Comparison of ENCODE assay signal across 16 mouse cellular contexts in the genomic region with DNA sequence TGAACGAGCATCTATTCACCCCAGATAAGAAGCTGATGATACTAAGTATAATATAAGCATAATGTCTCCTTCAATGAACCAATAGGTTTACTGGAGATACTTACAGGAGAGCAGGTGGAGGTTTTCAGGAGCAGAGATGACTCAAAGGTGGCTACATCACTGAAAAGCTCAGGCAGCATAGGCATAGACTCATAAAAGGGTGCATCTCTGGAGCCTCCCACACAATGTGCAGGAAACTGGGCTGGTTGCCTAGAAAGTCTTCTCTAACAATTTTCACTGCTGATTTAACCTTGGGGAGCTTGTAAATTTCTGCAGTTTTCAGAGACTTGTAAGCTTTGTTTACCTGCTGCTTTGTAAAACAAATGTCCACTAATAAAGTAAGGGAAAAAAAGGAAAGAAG.
DNase-seq lines count a peak whose midpoint lies in the region.
"Had no signal": no experiment of that assay in that cellular context is flagged by ENCODE, and none has a peak within 500 bp of the region (broad histone marks: within the 10 kb centered on the region; RNA-seq: fewer than 3 reads in every experiment).

No protein-coding gene starts in this region.

- peak; percentile 52 to 81 for DNase-seq in frontal cortex, adult 2 months (ENCODE audit: extremely low spot score in 1 of 2, low spot score in 1 of 2)
- DNase-seq in frontal cortex, postnatal 14 days (ENCODE audit: low spot score in 2 of 2), result no peak
- peak; percentile 24 for DNase-seq in Muller cell, postnatal 12 days (ENCODE audit: inconsistent ontology term)
- peak; percentile 43 for DNase-seq in layer of hippocampus, adult 9-10 months (ENCODE audit: low spot score)
- peak; percentile 34 to 48 for DNase-seq in left cerebral cortex, postnatal 36 days (ENCODE audit: low spot score in 2 of 2)
- DNase-seq in lung, postnatal 14 days, result no peak
- no peak for DNase-seq in kidney, postnatal 36 days
- DNase-seq in ovary, adult 18-20 months (ENCODE audit: low spot score), result no peak
- DNase-seq: adrenal gland, postnatal 14 days; cerebellum, adult 11 months; cerebellum, postnatal 14 days; gastrocnemius, postnatal 14 days; heart, postnatal 4 days; midbrain, embryonic 14.5 days; spleen, adult 18-20 months; thymus, adult 2 months had no signal

- intact Hi-C loops in left cerebral cortex, postnatal 36 days (cut with DNase I), result no loop called here

Comparison
In these comparisons a context has a peak if more than half of its experiments do, and no peak if none do; other contexts are left out.
1. DNase-seq: peak in frontal cortex, adult 2 months (2 of 2), Muller cell, postnatal 12 days (single experiment), layer of hippocampus, adult 9-10 months (single experiment) and left cerebral cortex, postnatal 36 days (2 of 2); none in frontal cortex, postnatal 14 days (0 of 2), lung, postnatal 14 days (single experiment), kidney, postnatal 36 days (0 of 2) and ovary, adult 18-20 months (single experiment).